Mouse (Mus musculus) liver, embryonic 14.5 days (tissue): ENCODE data around the gene Rnf220.

Source experiments
- CTCF ChIP-seq: IDR thresholded peaks from 2 replicates; pipeline ENCODE4 v1.5.1; 2016; ENCODE audit warnings: antibody characterized with exemption, low read depth, control low read depth
- EP300 ChIP-seq: IDR thresholded peaks from 2 replicates; pipeline ENCODE4 v1.6.1; 2016; ENCODE audit warnings: antibody characterized with exemption, low read depth

DNA sequence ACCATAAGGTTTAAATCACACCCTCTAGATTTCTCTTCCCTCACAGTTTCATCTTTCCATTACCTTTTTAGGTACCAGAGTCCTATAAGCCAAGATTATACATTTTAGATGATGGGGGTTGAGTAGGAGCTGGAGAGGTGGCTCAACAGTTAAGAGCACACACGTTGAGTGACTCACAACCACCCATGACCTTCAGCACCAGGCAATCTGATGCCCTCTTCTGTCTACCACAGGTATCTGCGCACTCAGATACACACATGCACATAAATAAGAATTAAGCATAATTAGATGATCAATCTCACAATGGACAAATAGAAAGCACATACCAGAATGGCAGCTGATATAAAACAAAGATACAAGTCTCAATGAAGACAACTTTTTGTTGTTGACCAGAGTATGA lies 24.5 kb upstream of the Rnf220 start:
- TF ChIP-seq EP300: no peak
- peak; percentile 40; the same call in 1 of the 2 replicates for TF ChIP-seq CTCF
